Mouse (Mus musculus): ENCODE data around the gene Rps29.
"Not testable (repeated sequence)": the region's sequence is repeated elsewhere in the genome, so short reads cannot be mapped to it uniquely, and the experiment has no call there.

The Rps29 gene

GRCm38 (mm10) chr12:69158765-69159577 is at the start of gene Rps29:
Gene Rps29, minus strand, starts transcription at chr12:69159186.
- in situ Hi-C loops (cut with MboI; ENCODE audit: low pct_unique_long_range_greater_than_20kb in 1 of 2, low sequenced_read_pairs in 2 of 2, unreplicated experiment in 1 of 2): not testable (repeated sequence)

GRCm38 (mm10) chr12:69208520-69208919 is 49.5 kb upstream of the Rps29 start:
- in situ Hi-C loops (cut with MboI; ENCODE audit: low pct_unique_long_range_greater_than_20kb in 1 of 2, low sequenced_read_pairs in 2 of 2, unreplicated experiment in 1 of 2): no loop called here

GRCm38 (mm10) chr12:69207926-69208325 is 48.9 kb upstream of the Rps29 start:
- in situ Hi-C loops (cut with MboI; ENCODE audit: low pct_unique_long_range_greater_than_20kb in 1 of 2, low sequenced_read_pairs in 2 of 2, unreplicated experiment in 1 of 2): no loop called here

- in situ Hi-C loops (cut with MboI; ENCODE audit: low pct_unique_long_range_greater_than_20kb in 1 of 2, low sequenced_read_pairs in 2 of 2, unreplicated experiment in 1 of 2): no loop called here
Observed at GRCm38 (mm10) chr12:69207396-69207795, 48.4 kb upstream of the Rps29 start.

GRCm38 (mm10) chr12:69204052-69204833 is 45.3 kb upstream of the Rps29 start, which contains the start of gene Gm49384:
Gene Gm49384, minus strand, starts transcription at chr12:69204267.
- in situ Hi-C loops (cut with MboI; ENCODE audit: low pct_unique_long_range_greater_than_20kb in 1 of 2, low sequenced_read_pairs in 2 of 2, unreplicated experiment in 1 of 2): no loop called here

- in situ Hi-C loops (cut with MboI; ENCODE audit: low pct_unique_long_range_greater_than_20kb in 1 of 2, low sequenced_read_pairs in 2 of 2, unreplicated experiment in 1 of 2): no loop called here
Observed at GRCm38 (mm10) chr12:69198985-69199384, 40.0 kb upstream of the Rps29 start.

- in situ Hi-C loops (cut with MboI; ENCODE audit: low pct_unique_long_range_greater_than_20kb in 1 of 2, low sequenced_read_pairs in 2 of 2, unreplicated experiment in 1 of 2): no loop called here
Observed at GRCm38 (mm10) chr12:69198164-69198535, 39.2 kb upstream of the Rps29 start, which contains the start of gene Dnaaf2. Gene Dnaaf2, minus strand, starts transcription at chr12:69198429.

- in situ Hi-C loops (cut with MboI; ENCODE audit: low pct_unique_long_range_greater_than_20kb in 1 of 2, low sequenced_read_pairs in 2 of 2, unreplicated experiment in 1 of 2): no loop called here
Observed at GRCm38 (mm10) chr12:69197378-69198163, 38.6 kb upstream of the Rps29 start.

- in situ Hi-C loops (cut with MboI; ENCODE audit: low pct_unique_long_range_greater_than_20kb in 1 of 2, low sequenced_read_pairs in 2 of 2, unreplicated experiment in 1 of 2): no loop called here
Observed at GRCm38 (mm10) chr12:69196444-69197377, 37.7 kb upstream of the Rps29 start, which contains the start of gene Gm49383. Gene Gm49383, minus strand, starts transcription at chr12:69197104.

GRCm38 (mm10) chr12:69192637-69193036 is 33.7 kb upstream of the Rps29 start:
- in situ Hi-C loops (cut with MboI; ENCODE audit: low pct_unique_long_range_greater_than_20kb in 1 of 2, low sequenced_read_pairs in 2 of 2, unreplicated experiment in 1 of 2): no loop called here

GRCm38 (mm10) chr12:69191396-69191795 is 32.4 kb upstream of the Rps29 start:
- in situ Hi-C loops (cut with MboI; ENCODE audit: low pct_unique_long_range_greater_than_20kb in 1 of 2, low sequenced_read_pairs in 2 of 2, unreplicated experiment in 1 of 2): no loop called here

GRCm38 (mm10) chr12:69190522-69190921 is 31.5 kb upstream of the Rps29 start:
- in situ Hi-C loops (cut with MboI; ENCODE audit: low pct_unique_long_range_greater_than_20kb in 1 of 2, low sequenced_read_pairs in 2 of 2, unreplicated experiment in 1 of 2): no loop called here

GRCm38 (mm10) chr12:69190074-69190473 is 31.1 kb upstream of the Rps29 start:
- in situ Hi-C loops (cut with MboI; ENCODE audit: low pct_unique_long_range_greater_than_20kb in 1 of 2, low sequenced_read_pairs in 2 of 2, unreplicated experiment in 1 of 2): no loop called here

GRCm38 (mm10) chr12:69186811-69187471 is 28.0 kb upstream of the Rps29 start:
- in situ Hi-C loops (cut with MboI; ENCODE audit: low pct_unique_long_range_greater_than_20kb in 1 of 2, low sequenced_read_pairs in 2 of 2, unreplicated experiment in 1 of 2): no loop called here

- in situ Hi-C loops (cut with MboI; ENCODE audit: low pct_unique_long_range_greater_than_20kb in 1 of 2, low sequenced_read_pairs in 2 of 2, unreplicated experiment in 1 of 2): no loop called here
Observed at GRCm38 (mm10) chr12:69185371-69185770, 26.4 kb upstream of the Rps29 start.

GRCm38 (mm10) chr12:69184342-69185295 is 25.6 kb upstream of the Rps29 start:
- in situ Hi-C loops (cut with MboI; ENCODE audit: low pct_unique_long_range_greater_than_20kb in 1 of 2, low sequenced_read_pairs in 2 of 2, unreplicated experiment in 1 of 2): no loop called here
